Mouse (Mus musculus) common myeloid progenitor, adult 5-6 weeks (primary cell): ENCODE results near the gene Arpp21. TPM values are rescaled to one million over a fixed set of nuclear protein-coding genes. Genes with fewer than 3 reads are reported as not detected.

Source experiments
- ATAC-seq: replicated peaks from 2 replicates; pipeline ENCODE4 v1.8.0; 2016; ENCODE audit warnings: low read depth, mild to moderate bottlenecking, moderate TSS enrichment, inconsistent platforms; ENCODE audit not compliant: poor library complexity, severe bottlenecking
- total RNA-seq: library from RNA; stranded (forward); fragments of 200-1000, 187-1606 nt; gene quantifications from 2 replicates; pipeline ENCODE4 v1.2.3, GENCODE M21; 2017

Arpp21 gene
- 3.5 and 3.7 TPM in 2 replicates for total RNA-seq

- ATAC-seq, result no peak
These were observed at the start of gene Arpp21 for GRCm38 (mm10) chr9:112235696-112236397. Gene Arpp21 (minus strand): TSS chr9:112235938.

- peak; percentile 62 for ATAC-seq
These were observed 36.8 kb upstream of the Arpp21 start for GRCm38 (mm10) chr9:112272426-112272969.

- ATAC-seq, result peak; percentile 90
These were observed 29.4 kb upstream of the Arpp21 start for GRCm38 (mm10) chr9:112264982-112265641.

GRCm38 (mm10) chr9:112261986-112262901 lies 26.5 kb upstream of the Arpp21 start:
- ATAC-seq, result no peak

- no peak for ATAC-seq
These were observed 25.8 kb upstream of the Arpp21 start for GRCm38 (mm10) chr9:112261556-112261955.

- no peak for ATAC-seq
These were observed 25.0 kb upstream of the Arpp21 start for GRCm38 (mm10) chr9:112260696-112261095.

GRCm38 (mm10) chr9:112258560-112258959 lies 22.8 kb upstream of the Arpp21 start:
- no peak for ATAC-seq

- no peak for ATAC-seq
These were observed 20.2 kb upstream of the Arpp21 start for GRCm38 (mm10) chr9:112255971-112256370.

GRCm38 (mm10) chr9:112253730-112254129 lies 18.0 kb upstream of the Arpp21 start:
- no peak for ATAC-seq

GRCm38 (mm10) chr9:112251857-112252256 lies 16.1 kb upstream of the Arpp21 start:
- ATAC-seq, result no peak

- no peak for ATAC-seq
These were observed 15.6 kb upstream of the Arpp21 start for GRCm38 (mm10) chr9:112251339-112251738.

- no peak for ATAC-seq
These were observed 14.0 kb upstream of the Arpp21 start for GRCm38 (mm10) chr9:112249753-112250152.

GRCm38 (mm10) chr9:112247183-112247582 lies 11.4 kb upstream of the Arpp21 start:
- no peak for ATAC-seq

GRCm38 (mm10) chr9:112238168-112238567 lies 2.4 kb upstream of the Arpp21 start:
- ATAC-seq, result no peak

- no peak for ATAC-seq
These were observed 813 bp upstream of the Arpp21 start for GRCm38 (mm10) chr9:112236551-112236950.

GRCm38 (mm10) chr9:112235041-112235695 lies 570 bp downstream of the Arpp21 start:
- peak; percentile 57 for ATAC-seq

GRCm38 (mm10) chr9:112234505-112235024 lies 1.2 kb downstream of the Arpp21 start:
- ATAC-seq, result peak; percentile 73

- ATAC-seq, result no peak
These were observed 1.8 kb downstream of the Arpp21 start for GRCm38 (mm10) chr9:112233822-112234504.

- no peak for ATAC-seq
These were observed 2.4 kb downstream of the Arpp21 start for GRCm38 (mm10) chr9:112233378-112233777.
